Mouse (Mus musculus): ENCODE measurements at regions not wholly inside any gene's neighbourhood (a gene's known extent, or its start where the extent isn't known, plus 50 kb on each side); places are given as distances from the start of the nearest gene placed in this dataset.
"Not testable (repeated sequence)": the region's sequence is repeated elsewhere in the genome, so short reads cannot be mapped to it uniquely, and the experiment has no call there.

DNA sequence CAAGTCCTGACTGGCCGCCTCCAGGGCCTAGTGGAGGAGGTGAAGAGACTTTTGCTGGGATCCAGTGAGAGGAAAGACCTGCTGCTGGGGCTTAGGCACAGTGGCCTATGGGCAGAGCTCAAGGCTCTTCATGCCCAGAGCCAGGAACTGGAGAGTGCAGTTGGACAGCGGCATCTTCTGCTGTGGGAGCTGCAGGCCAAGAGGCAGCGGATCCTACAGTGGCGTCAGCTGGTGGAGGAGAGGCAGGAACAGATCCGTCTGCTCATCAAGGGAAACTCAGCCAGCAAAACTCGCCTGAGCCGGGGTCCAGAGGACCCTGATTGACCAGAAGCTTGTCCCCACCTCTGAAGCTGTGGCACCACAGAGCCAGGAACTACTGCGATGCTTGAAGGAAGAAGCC, 69.4 kb upstream of the Cnih3 start:
- TF ChIP-seq CTCF (IDR thresholded peaks at IDR 0.05; ENCODE audit: extremely low read depth, insufficient read depth, insufficient read length, insufficient replicate concordance); POLR2A (IDR thresholded peaks at IDR 0.05; ENCODE audit: low read depth, low read length): not testable (repeated sequence)
